Mouse (Mus musculus): ENCODE data around the gene Hist2h4. TPM values are rescaled to one million over a fixed set of nuclear protein-coding genes. Genes with fewer than 3 reads are reported as not detected.
"Not testable (repeated sequence)": the region's sequence is repeated elsewhere in the genome, so short reads cannot be mapped to it uniquely, and the experiment has no call there.

The Hist2h4 gene
- total RNA-seq, 2 experiments from 2014 or later, result 27.7 to 30.4 TPM

GRCm38 (mm10) chr3:96220765-96221639 is 42.1 kb downstream of the Hist2h4 start, which contains the start of the genes Hist2h2ac and Hist2h2be:
TSS of gene Hist2h2ac (minus strand) at chr3:96220880.
TSS of gene Hist2h2be (plus strand) at chr3:96221119.
- DNase-seq, result peak; percentile 85 to 89

GRCm38 (mm10) chr3:96220131-96220764 is 42.9 kb downstream of the Hist2h4 start:
- not testable (repeated sequence) for DNase-seq

- peak; percentile 79 to 83 for DNase-seq
Measured at GRCm38 (mm10) chr3:96219661-96220130, 43.4 kb downstream of the Hist2h4 start, which contains the start of the genes Bola1 and Hist2h2ab. TSS of gene Bola1 (minus strand) at chr3:96219709. TSS of gene Hist2h2ab (plus strand) at chr3:96219865.

- peak in 1 of 2 experiments; percentile 37 for DNase-seq
Measured at GRCm38 (mm10) chr3:96219191-96219641, 43.9 kb downstream of the Hist2h4 start.

Small RNA genes lying within 50 kb of the gene (microRNA-seq; reads per million reads assigned to microRNA genes)
- 0 reads per million in 2 experiments for gene Gm44492
- gene Gm47311, result 0 reads per million in 2 experiments
- 0 reads per million in 2 experiments for gene Gm47313

Other genes starting within 250 kb of the Hist2h4 start
- 10 to 100 TPM; 40.8 to 46.3 TPM for gene Vps45, start 204.8 kb downstream of the Hist2h4 start, total RNA-seq (2021)
- gene Otud7b, start 158.8 kb downstream of the Hist2h4 start, total RNA-seq (2021), result 10 to 100 TPM; 31.0 to 32.6 TPM
- gene Mtmr11, start 101.3 kb downstream of the Hist2h4 start, total RNA-seq (2021), result 1 to 10 TPM; 4.2 to 5.2 TPM
- gene Sf3b4, start 91.0 kb downstream of the Hist2h4 start, total RNA-seq (2021), result 10 to 100 TPM; 52.0 to 54.5 TPM
- gene Sv2a, start 82.2 kb downstream of the Hist2h4 start, total RNA-seq (2021), result 100 to 1,000 TPM; 351 to 376 TPM
- 10 to 100 TPM; 15.3 to 18.2 TPM for gene Bola1, start 43.6 kb downstream of the Hist2h4 start, total RNA-seq (2021)
- gene Hist2h2ab, start 43.4 kb downstream of the Hist2h4 start, total RNA-seq (2021), result 1 to 10 TPM; 7.2 to 8.2 TPM
- 10 to 100 TPM; 20.0 to 22.5 TPM for gene Hist2h2ac, start 42.4 kb downstream of the Hist2h4 start, total RNA-seq (2021)
- gene Hist2h2be, start 42.2 kb downstream of the Hist2h4 start, total RNA-seq (2021), result 1 to 10 TPM; 6.9 to 7.1 TPM
- gene Hist2h3c2, start 24.2 kb downstream of the Hist2h4 start, total RNA-seq (2021), result 10 to 100 TPM; 13.1 to 13.4 TPM
- gene Hist2h2aa2, start 23.0 kb downstream of the Hist2h4 start, total RNA-seq (2021), result 100 to 1,000 TPM; 193 to 195 TPM
- gene Hist2h2aa1, start 17.8 kb downstream of the Hist2h4 start, total RNA-seq (2021), result 10 to 100 TPM in 1 of 2 experiments, 1 to 10 TPM in 1; 3.1 to 11.1 TPM
- not detected for gene Hist2h3c1, start 16.6 kb downstream of the Hist2h4 start, total RNA-seq (2021)
- gene Hist2h3b, start 5.3 kb upstream of the Hist2h4 start, total RNA-seq (2021), result 10 to 100 TPM; 42.9 to 45.4 TPM
- gene Hist2h2bb, start 6.4 kb upstream of the Hist2h4 start, total RNA-seq (2021), result 100 to 1,000 TPM; 120 TPM
- gene Fcgr1, start 30.7 kb upstream of the Hist2h4 start, total RNA-seq (2021), result 1 to 10 TPM; 2.4 to 2.5 TPM
- not detected for gene BC107364, start 189.0 kb upstream of the Hist2h4 start, total RNA-seq (2021)

Measured in layer of hippocampus, postnatal 36 days (tissue).